Mouse (Mus musculus) heart, adult 2 months (tissue): ENCODE data around the gene Sap18. TPM values are rescaled to one million over a fixed set of nuclear protein-coding genes. Genes with fewer than 3 reads are reported as not detected.
A peak's percentile ranks its signal among the peaks of the same experiment; 100 is the strongest.

Experiments used
- DNase-seq, 2 experiments: peaks; one replicate each; pipeline ENCODE4 v3.0.0; 2021
- H3K27ac ChIP-seq: fragments of 200-600 bp; 2 replicates; pipeline ENCODE4 v1.8.1; 2022
- H3K27me3 ChIP-seq: fragments of 200-500 bp; 2 replicates; pipeline ENCODE4 v1.6.1; 2012; ENCODE audit warnings: mild to moderate bottlenecking, low read length, inconsistent platforms, mixed read lengths; ENCODE audit not compliant: control insufficient read depth, insufficient read depth
- H3K36me3 ChIP-seq: fragments of 200-500 bp; 2 replicates; pipeline ENCODE4 v1.6.1; 2012; ENCODE audit warnings: low read length, inconsistent platforms; ENCODE audit not compliant: control insufficient read depth, insufficient read depth
- H3K4me1 ChIP-seq: fragments of 200-500 bp; 2 replicates; pipeline ENCODE4 v1.6.1; 2011; ENCODE audit warnings: low read length; ENCODE audit not compliant: control insufficient read depth, insufficient read depth
- H3K4me3 ChIP-seq: fragments of 200-600 bp; 2 replicates; pipeline ENCODE4 v1.8.1; 2022
- H3K79me2 ChIP-seq: fragments of 200-500 bp; replicated peaks from 2 replicates; pipeline ENCODE4 v1.6.1; 2012; ENCODE audit warnings: mild to moderate bottlenecking, inconsistent platforms, low read length, moderate library complexity, mixed read lengths; ENCODE audit not compliant: control insufficient read depth, insufficient read depth
- H3K9ac ChIP-seq: fragments of 200-500 bp; 2 replicates; pipeline ENCODE4 v1.6.1; 2012; ENCODE audit warnings: low read depth, mild to moderate bottlenecking, control low read depth, inconsistent platforms, low read length, mixed read lengths
- CTCF ChIP-seq: fragments of 200-600 bp; IDR thresholded peaks from 2 replicates; pipeline ENCODE4 v1.8.1; 2022; ENCODE audit warnings: antibody characterized with exemption, mild to moderate bottlenecking, moderate library complexity
- EP300 ChIP-seq: fragments of 200-500 bp; IDR thresholded peaks from 2 replicates; pipeline ENCODE4 v1.6.1; 2011; ENCODE audit warnings: low read depth, low read length, control low read depth; ENCODE audit not compliant: insufficient read depth
- POLR2A ChIP-seq: fragments of 200-500 bp; IDR thresholded peaks from 2 replicates; pipeline ENCODE4 v1.6.1; 2011; ENCODE audit warnings: mild to moderate bottlenecking, low read depth, low read length, control low read depth; ENCODE audit not compliant: insufficient read depth
- WGBS: fragments of 180-500 bp; shearing (Covaris S2); methylation state at CpG from one replicate; pipeline ENCODE4 v1.1.7; 2018; 5-methylcytosine and 5-hydroxymethylcytosine counted together
- intact Hi-C: fragments of 180-260 bp; cut with DNase I; formaldehyde crosslinking; loops from one replicate; pipeline ENCODE4 v1.15.1; 2025
- polyA plus RNA-seq: library from polyadenylated mRNA; depleted of rRNA; stranded (reverse); fragments of >200 nt; gene quantifications from 2 replicates; pipeline ENCODE4 v1.2.3, GENCODE M21; 2012
- total RNA-seq, 2 experiments: library from RNA; stranded (reverse); gene quantifications; 2 replicates each; pipeline ENCODE4 v1.2.3; 2021

Gene Sap18
- total and polyA plus RNA-seq, 3 experiments: 4.0 to 80.2 (median 74.8) TPM

DNA sequence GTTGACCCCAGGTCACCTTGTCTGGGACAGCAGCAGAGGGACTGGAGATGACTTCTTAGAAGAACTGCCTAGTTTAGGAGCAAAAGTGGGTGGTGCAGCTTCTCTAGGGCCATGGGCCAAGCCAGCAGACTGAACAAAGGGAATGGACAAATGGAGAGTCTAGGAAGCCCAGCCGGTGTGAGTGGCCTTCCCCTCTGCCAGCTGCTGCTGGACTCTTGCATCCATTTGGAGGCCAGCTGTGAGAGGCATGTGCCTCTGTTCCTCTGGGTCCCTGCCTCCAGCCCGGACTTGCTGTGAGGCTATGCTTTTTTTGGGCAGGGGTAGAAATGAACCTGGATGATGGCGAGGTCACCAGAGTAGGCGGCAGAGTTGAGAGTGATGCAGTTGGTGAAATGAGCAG is 39.7 kb upstream of the Sap18 start, which contains the start of gene Lats2:
TSS of gene Lats2 (minus strand) at position 152 of the 400 bp plus-strand sequence.
- Histone ChIP-seq H3K27me3 (no peaks in the 10 kb centered on the region), H3K4me3 (no peak within 1 kb of the TSS), H3K36me3 (no peaks in the 10 kb centered on the region), H3K9ac (no peak within 1 kb of the TSS), H3K27ac (no peak within 1 kb of the TSS), H3K79me2 (no peaks in the 10 kb centered on the region), H3K4me1 (peaks cover 1% of the 10 kb centered on the region; the same call in 1 of the 2 replicates)
- intact Hi-C loops: no loop called here
- 81% methylated on average over 4 of the region's 4 CpGs for WGBS
- TF ChIP-seq CTCF (no peak), EP300 (no peak), POLR2A (no peak)
- peak in 1 of 2 experiments; percentile 11 for DNase-seq

DNA sequence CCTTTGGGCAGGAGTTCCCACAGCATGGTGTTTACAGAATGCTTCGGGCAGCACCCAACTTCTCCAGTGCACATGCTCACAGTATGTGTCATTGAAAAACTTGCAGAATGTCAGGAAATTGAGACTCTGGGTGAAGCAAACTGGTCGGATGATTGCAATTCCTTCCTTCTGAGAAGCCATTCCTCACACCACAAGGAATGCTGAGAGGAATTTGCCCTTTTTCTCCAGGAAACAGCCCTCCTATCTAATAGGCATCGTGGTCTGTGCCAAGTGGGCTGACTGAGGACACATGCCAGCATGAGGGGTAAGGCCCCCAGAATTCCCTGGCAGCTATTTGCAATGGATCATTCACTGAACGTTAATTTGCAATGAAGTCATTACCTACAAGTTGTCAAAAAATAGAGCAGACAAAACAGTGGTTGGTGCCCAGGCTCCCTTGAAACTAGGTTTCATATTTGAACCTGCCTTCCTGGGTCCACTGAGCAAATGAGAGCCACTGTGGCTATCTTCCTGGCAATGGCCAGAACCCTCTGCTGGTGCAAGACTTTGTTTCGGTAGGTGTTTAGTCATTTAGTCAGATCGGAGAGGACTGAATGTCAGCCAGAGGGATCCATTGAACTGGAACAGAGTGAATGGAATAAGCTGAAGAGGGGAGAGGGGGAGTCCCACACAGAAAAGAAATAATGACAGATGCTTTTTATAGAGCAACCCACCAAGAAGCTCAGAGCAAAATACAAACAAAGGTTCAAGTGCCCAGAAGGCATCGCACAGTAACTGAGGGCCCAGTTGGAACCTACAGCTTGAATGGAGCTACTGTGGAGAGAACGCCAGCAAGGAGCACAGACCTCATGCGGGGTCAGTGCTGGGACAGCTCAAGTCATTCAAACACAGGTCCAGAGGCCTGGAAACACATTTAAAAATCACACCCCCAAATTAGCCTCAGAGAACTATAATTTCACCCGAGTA is 37.2 kb upstream of the Sap18 start:
- no peaks in the 10 kb centered on the region for H3K79me2 ChIP-seq

DNA sequence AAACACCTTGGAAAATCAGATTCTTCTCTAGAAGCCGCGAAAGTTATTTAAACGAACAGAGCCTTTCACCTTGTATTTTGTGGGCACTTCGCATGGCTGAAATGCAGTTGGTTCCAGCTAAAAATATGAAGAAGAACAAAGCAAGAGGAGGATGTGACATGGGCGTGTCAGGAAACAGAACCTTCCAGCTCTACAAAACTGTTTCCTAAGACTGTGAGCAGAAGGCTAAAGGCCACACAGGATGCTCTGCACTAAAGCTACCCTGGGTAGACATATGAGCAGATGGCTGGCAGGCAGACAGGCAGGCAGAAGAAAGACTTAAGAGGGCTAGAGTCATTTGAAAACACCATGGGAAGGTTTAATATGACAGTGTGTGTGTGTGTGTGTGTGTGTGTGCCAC is 28.9 kb upstream of the Sap18 start:
- 53% methylated on average over 5 of the region's 5 CpGs for WGBS
- Histone ChIP-seq H3K79me2 (no peaks in the 10 kb centered on the region), H3K4me1 (peaks cover 2% of the 10 kb centered on the region), H3K27me3 (no peaks in the 10 kb centered on the region), H3K4me3 (no peak overlapping the region), H3K27ac (no peak overlapping the region), H3K36me3 (no peaks in the 10 kb centered on the region), H3K9ac (no peak overlapping the region)
- no peak for TF ChIP-seq CTCF
- TF ChIP-seq POLR2A: no peak
- no peak for TF ChIP-seq EP300
- intact Hi-C loops: no loop called here
- DNase-seq: peak in 1 of 2 experiments; percentile 9

More for the DNA sequence above, 37.2 kb upstream of the Sap18 start:
- intact Hi-C loops: no loop called here
- Histone ChIP-seq H3K9ac (no peak overlapping the region), H3K4me1 (peaks cover 1% of the 10 kb centered on the region; the same call in 1 of the 2 replicates), H3K36me3 (no peaks in the 10 kb centered on the region), H3K27ac (no peak overlapping the region), H3K27me3 (no peaks in the 10 kb centered on the region), H3K4me3 (no peak overlapping the region)
- peak in 1 of 2 experiments; percentile 15 for DNase-seq
- no peak for TF ChIP-seq CTCF
- TF ChIP-seq EP300: no peak
- no peak for TF ChIP-seq POLR2A
- WGBS: 69% methylated on average over 10 of the region's 10 CpGs

- Histone ChIP-seq H3K4me3 (no peak overlapping the region), H3K9ac (no peak overlapping the region), H3K79me2 (no peaks in the 10 kb centered on the region), H3K27ac (no peak overlapping the region), H3K36me3 (no peaks in the 10 kb centered on the region), H3K27me3 (no peaks in the 10 kb centered on the region), H3K4me1 (peaks cover 2% of the 10 kb centered on the region)
- 68% methylated on average over 6 of the region's 6 CpGs for WGBS
- intact Hi-C loops: no loop called here
- TF ChIP-seq CTCF: no peak
- TF ChIP-seq EP300: no peak
- DNase-seq: no peak
Observed at GRCm38 (mm10) chr14:57772157-57772815, 25.7 kb upstream of the Sap18 start.

DNA sequence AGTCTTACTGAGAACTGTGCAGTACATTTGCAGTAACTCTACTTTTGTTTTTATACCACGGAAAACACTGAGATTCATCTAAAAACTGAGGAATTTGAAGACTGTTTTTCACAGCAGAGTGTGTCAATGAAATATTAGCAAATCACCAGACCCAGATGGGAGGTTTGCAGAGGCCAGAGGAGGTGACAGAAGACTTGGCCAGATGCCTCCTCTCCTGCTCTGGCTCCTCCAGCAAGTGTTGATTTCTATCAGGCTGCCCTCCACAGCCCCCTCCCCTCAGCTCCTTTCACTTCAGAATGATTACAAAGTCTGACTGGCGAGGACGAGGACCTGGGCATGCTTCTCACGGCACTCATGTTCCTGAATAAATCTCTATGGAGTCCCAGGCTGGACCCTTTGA is 10.6 kb upstream of the Sap18 start:
- Histone ChIP-seq H3K36me3 (no peaks in the 10 kb centered on the region), H3K27me3 (no peaks in the 10 kb centered on the region), H3K4me1 (no peaks in the 10 kb centered on the region), H3K27ac (no peak overlapping the region), H3K9ac (no peak overlapping the region), H3K4me3 (no peak overlapping the region), H3K79me2 (no peaks in the 10 kb centered on the region)
- DNase-seq: no peak
- no peak for TF ChIP-seq POLR2A
- TF ChIP-seq CTCF: no peak
- TF ChIP-seq EP300: no peak
- intact Hi-C loops: no loop called here
- WGBS: 51% methylated on average over 4 of the region's 4 CpGs

- H3K27me3 ChIP-seq: no peaks in the 10 kb centered on the region
Observed at GRCm38 (mm10) chr14:57789311-57789710, 8.7 kb upstream of the Sap18 start.

More at GRCm38 (mm10) chr14:57789311-57789710, 8.7 kb upstream of the Sap18 start:
- H3K9ac ChIP-seq: no peak overlapping the region
- H3K4me1 ChIP-seq: no peaks in the 10 kb centered on the region
- H3K79me2 ChIP-seq: no peaks in the 10 kb centered on the region
- no peak overlapping the region for H3K4me3 ChIP-seq
- 81% methylated on average over 2 of the region's 2 CpGs for WGBS
- no peak overlapping the region for H3K27ac ChIP-seq
- TF ChIP-seq POLR2A (no peak), EP300 (no peak), CTCF (no peak)
- DNase-seq: no peak
- no peaks in the 10 kb centered on the region for H3K36me3 ChIP-seq
- intact Hi-C loops: no loop called here
